Mouse (Mus musculus) heart, embryonic 12.5 days (tissue): ENCODE measurements around the gene Wdr43. TPM values are rescaled to one million over a fixed set of nuclear protein-coding genes. Genes with fewer than 3 reads are reported as not detected.
A peak's percentile ranks its signal among the peaks of the same experiment; 100 is the strongest.

ENCODE experiments used
- ATAC-seq: fragments of 200-750 bp; cut with Nextera tagmentation; 2 replicates; pipeline ENCODE4 v1.8.0; 2017; ENCODE audit warnings: moderate TSS enrichment, moderate library complexity; ENCODE audit not compliant: insufficient number of reproducible peaks, low FRiP score
- H3K27ac ChIP-seq: fragments of 300-500 bp; sonication (generic); 2 replicates; pipeline ENCODE4 v1.5.1; 2016; ENCODE audit warnings: mild to moderate bottlenecking, moderate library complexity; ENCODE audit not compliant: poor library complexity, severe bottlenecking
- H3K27me3 ChIP-seq: fragments of 300-500 bp; sonication (generic); replicated peaks from 2 replicates; pipeline ENCODE4 v1.6.1; 2016; ENCODE audit warnings: mild to moderate bottlenecking, moderate library complexity
- H3K36me3 ChIP-seq: fragments of 300-500 bp; sonication (generic); 2 replicates; pipeline ENCODE4 v1.6.1; 2016; ENCODE audit warnings: mild to moderate bottlenecking, moderate library complexity
- H3K4me1 ChIP-seq: fragments of 300-500 bp; sonication (generic); replicated peaks from 2 replicates; pipeline ENCODE4 v1.6.1; 2016; ENCODE audit warnings: mild to moderate bottlenecking
- H3K4me2 ChIP-seq: fragments of 300-500 bp; sonication (generic); 2 replicates; pipeline ENCODE4 v1.6.1; 2016; ENCODE audit warnings: mild to moderate bottlenecking, moderate library complexity
- H3K4me3 ChIP-seq: fragments of 300-500 bp; sonication (generic); 2 replicates; pipeline ENCODE4 v1.5.1; 2016; ENCODE audit warnings: mild to moderate bottlenecking
- H3K9ac ChIP-seq: fragments of 300-500 bp; sonication (generic); 2 replicates; pipeline ENCODE4 v1.6.1; 2016; ENCODE audit warnings: mild to moderate bottlenecking, moderate library complexity
- H3K9me3 ChIP-seq: fragments of 300-500 bp; sonication (generic); replicated peaks from 2 replicates; pipeline ENCODE4 v1.6.1; 2016; ENCODE audit warnings: mild to moderate bottlenecking, moderate library complexity
- WGBS: fragments of 180-500 bp; shearing (Covaris S2); methylation state at CpG from one replicate; pipeline ENCODE4 v1.1.7; 2016; 5-methylcytosine and 5-hydroxymethylcytosine counted together
- polyA plus RNA-seq: library from polyadenylated mRNA; unstranded; fragments of >200 nt; fragmentation: Nextera tagmentation; extraction: Ambion mirVana; gene quantifications from 2 replicates; pipeline ENCODE4 v1.2.1, GENCODE M21; 2016

Gene Wdr43
- polyA plus RNA-seq, 1 experiment from 2014 or later = 54.6 TPM

DNA sequence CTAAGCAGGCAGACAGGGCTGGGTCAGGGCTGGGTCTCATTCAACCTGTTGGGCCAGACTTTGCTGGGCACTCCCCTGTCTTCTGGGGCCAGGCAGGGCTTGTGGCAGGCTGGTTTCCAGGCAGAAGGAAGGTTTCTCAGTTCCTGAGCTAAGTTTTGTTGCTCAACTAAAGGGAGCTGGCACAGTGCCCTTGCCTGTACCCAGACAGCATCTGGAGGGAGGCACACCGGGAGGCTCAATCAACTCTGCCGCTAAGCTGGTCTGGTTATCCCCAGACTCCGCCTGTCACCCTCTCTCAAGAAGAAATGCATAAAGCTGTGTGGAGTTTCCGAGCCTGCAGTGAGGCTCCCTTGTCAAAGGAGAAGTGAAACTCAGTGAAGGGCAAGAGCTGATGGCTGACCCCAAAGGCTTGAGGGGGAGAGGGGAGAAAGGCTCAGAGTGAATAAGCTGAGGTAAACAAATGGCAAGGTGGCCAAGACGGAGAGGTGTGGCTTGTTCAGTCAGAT, 68.5 kb downstream of the Wdr43 start:
- Histone ChIP-seq H3K9me3 (0 out of 2 replicates have a peak, but pooled peaks cover 6% of the 10 kb centered on the region), H3K27me3 (no peaks in the 10 kb centered on the region), H3K4me3 (no peak overlapping the region), H3K4me1 (peaks cover 4% of the 10 kb centered on the region; the same call in 1 of the 2 replicates), H3K27ac (no peak overlapping the region), H3K4me2 (no peak overlapping the region), H3K36me3 (no peaks in the 10 kb centered on the region), H3K9ac (no peak overlapping the region)
- ATAC-seq = no peak
- 47% methylated on average over 5 of the region's 5 CpGs for WGBS

DNA sequence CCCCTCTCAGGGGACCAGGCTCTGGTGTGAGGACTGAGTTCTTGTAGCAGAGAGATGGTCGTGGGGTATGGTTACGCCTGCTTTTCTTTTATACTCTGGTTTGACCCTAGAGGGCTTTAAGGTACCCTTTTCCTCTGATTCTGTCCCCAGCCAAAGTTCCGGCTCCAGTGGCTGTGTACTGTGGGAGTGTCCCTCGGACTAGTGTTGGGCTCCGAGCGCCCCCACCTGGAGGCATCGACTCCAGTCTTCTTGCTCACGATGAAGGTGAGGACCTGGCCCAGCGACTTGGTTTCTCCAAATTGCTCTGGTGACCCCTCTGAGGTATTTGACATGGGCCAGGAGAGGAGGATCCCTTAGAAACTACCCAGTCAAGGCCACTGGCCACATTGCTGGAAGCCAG, 71.7 kb downstream of the Wdr43 start:
- no peak overlapping the region for H3K4me2 ChIP-seq

GRCm38 (mm10) chr17:71689903-71690302, 74.2 kb downstream of the Wdr43 start:
- H3K4me1 ChIP-seq = peaks cover 10% of the 10 kb centered on the region
- WGBS = 63% methylated on average over 5 of the region's 5 CpGs
- no peaks in the 10 kb centered on the region for H3K27me3 ChIP-seq
- no peak overlapping the region for H3K4me2 ChIP-seq
- no peak overlapping the region for H3K27ac ChIP-seq
- no peak overlapping the region for H3K9ac ChIP-seq
- H3K9me3 ChIP-seq = 0 out of 2 replicates have a peak, but pooled peaks cover 6% of the 10 kb centered on the region
- H3K36me3 ChIP-seq = no peaks in the 10 kb centered on the region
- H3K4me3 ChIP-seq = no peak overlapping the region
- no peak for ATAC-seq

More for the DNA sequence above, 71.7 kb downstream of the Wdr43 start:
- Histone ChIP-seq H3K36me3 (no peaks in the 10 kb centered on the region), H3K9ac (no peak overlapping the region), H3K4me1 (peaks cover 10% of the 10 kb centered on the region), H3K9me3 (0 out of 2 replicates have a peak, but pooled peaks cover 6% of the 10 kb centered on the region), H3K4me3 (no peak overlapping the region), H3K27me3 (no peaks in the 10 kb centered on the region), H3K27ac (no peak overlapping the region)
- WGBS = 60% methylated on average over 9 of the region's 9 CpGs
- no peak for ATAC-seq

GRCm38 (mm10) chr17:71691361-71691875, 75.7 kb downstream of the Wdr43 start:
- Histone ChIP-seq H3K4me3 (no peak overlapping the region), H3K4me1 (peaks cover 21% of the 10 kb centered on the region), H3K27me3 (no peaks in the 10 kb centered on the region), H3K36me3 (no peaks in the 10 kb centered on the region), H3K9me3 (0 out of 2 replicates have a peak, but pooled peaks cover 6% of the 10 kb centered on the region), H3K27ac (no peak overlapping the region), H3K9ac (no peak overlapping the region), H3K4me2 (no peak overlapping the region)
- ATAC-seq = no peak
- 73% methylated on average over 11 of the region's 11 CpGs for WGBS

GRCm38 (mm10) chr17:71693313-71693712, 77.6 kb downstream of the Wdr43 start:
- no peaks in the 10 kb centered on the region for H3K36me3 ChIP-seq
- WGBS = 57% methylated on average over 5 of the region's 5 CpGs

DNA sequence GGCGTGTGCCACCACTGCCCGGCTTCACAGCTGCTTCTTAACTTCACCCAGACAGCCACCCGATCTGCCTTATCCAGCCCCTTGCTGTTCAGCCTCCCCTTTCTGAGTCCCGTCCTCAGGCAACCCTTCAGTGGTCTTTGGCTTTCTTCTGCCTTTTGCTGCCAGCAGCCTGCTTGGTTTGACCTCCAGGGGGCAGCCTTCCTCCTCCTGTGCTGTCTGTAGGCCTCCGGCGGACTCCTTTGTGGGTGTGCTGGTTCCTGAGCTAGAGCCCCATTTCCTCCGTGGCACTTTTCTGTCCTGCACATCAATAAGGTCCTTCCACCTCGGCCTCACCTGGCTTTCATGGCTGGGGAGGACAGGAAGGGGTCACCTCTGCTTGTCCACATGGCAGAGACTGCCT, 78.1 kb downstream of the Wdr43 start:
- WGBS = 61% methylated on average over 8 of the region's 8 CpGs
- no peaks in the 10 kb centered on the region for H3K27me3 ChIP-seq
- no peak overlapping the region for H3K27ac ChIP-seq
- H3K4me2 ChIP-seq = no peak overlapping the region
- H3K9me3 ChIP-seq = 0 out of 2 replicates have a peak, but pooled peaks cover 3% of the 10 kb centered on the region
- H3K9ac ChIP-seq = no peak overlapping the region
- peaks cover 40% of the 10 kb centered on the region for H3K4me1 ChIP-seq
- ATAC-seq = no peak
- no peak overlapping the region for H3K4me3 ChIP-seq
- no peaks in the 10 kb centered on the region for H3K36me3 ChIP-seq

More at GRCm38 (mm10) chr17:71693313-71693712, 77.6 kb downstream of the Wdr43 start:
- H3K27me3 ChIP-seq = no peaks in the 10 kb centered on the region
- no peak for ATAC-seq
- H3K27ac ChIP-seq = no peak overlapping the region
- 0 out of 2 replicates have a peak, but pooled peaks cover 6% of the 10 kb centered on the region for H3K9me3 ChIP-seq
- no peak overlapping the region for H3K9ac ChIP-seq
- H3K4me3 ChIP-seq = no peak overlapping the region
- peaks cover 37% of the 10 kb centered on the region for H3K4me1 ChIP-seq
- H3K4me2 ChIP-seq = no peak overlapping the region

- Histone ChIP-seq H3K27ac (no peak overlapping the region), H3K4me2 (no peak overlapping the region), H3K9me3 (no peaks in the 10 kb centered on the region), H3K27me3 (no peaks in the 10 kb centered on the region), H3K36me3 (no peaks in the 10 kb centered on the region), H3K4me3 (no peak overlapping the region), H3K9ac (no peak overlapping the region), H3K4me1 (peaks cover 46% of the 10 kb centered on the region)
- no peak for ATAC-seq
- 90% methylated on average over 8 of the region's 8 CpGs for WGBS
These were observed 79.5 kb downstream of the Wdr43 start for GRCm38 (mm10) chr17:71695151-71695550.

DNA sequence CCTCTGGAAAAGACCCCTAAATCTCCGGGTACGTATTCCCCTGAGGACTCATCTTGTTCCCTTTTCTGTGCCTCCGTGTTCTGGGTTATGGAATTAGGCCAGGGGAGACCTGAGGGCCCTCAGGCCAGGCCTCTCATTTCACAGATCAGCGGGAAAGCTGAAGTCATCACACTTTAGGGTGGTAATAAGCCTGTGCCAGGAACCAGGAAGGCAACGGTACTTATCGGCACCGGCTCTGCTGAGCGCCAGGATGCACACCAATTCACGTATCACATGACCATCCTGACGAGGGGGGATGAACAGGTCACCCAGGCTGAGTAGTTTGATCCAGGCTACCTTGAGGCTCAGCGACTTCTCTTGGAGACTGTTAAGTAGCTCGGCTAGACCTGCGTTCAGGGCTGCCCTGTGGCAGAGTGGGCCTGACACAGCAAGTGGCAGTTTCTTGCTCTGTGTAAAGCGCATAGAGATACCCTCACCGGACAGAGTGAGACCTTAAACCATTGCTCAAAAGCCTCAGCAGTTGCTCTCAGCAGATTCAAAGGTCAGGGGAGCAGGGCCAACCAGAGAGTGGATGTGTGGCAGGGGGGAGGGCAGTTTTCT, 80.1 kb downstream of the Wdr43 start:
- ATAC-seq = no peak
- no peaks in the 10 kb centered on the region for H3K36me3 ChIP-seq
- H3K9me3 ChIP-seq = no peaks in the 10 kb centered on the region
- H3K27ac ChIP-seq = no peak overlapping the region
- no peak overlapping the region for H3K4me2 ChIP-seq
- no peak overlapping the region for H3K9ac ChIP-seq
- H3K4me1 ChIP-seq = peaks cover 46% of the 10 kb centered on the region
- 67% methylated on average over 15 of the region's 15 CpGs for WGBS
- H3K4me3 ChIP-seq = no peak overlapping the region
- no peaks in the 10 kb centered on the region for H3K27me3 ChIP-seq

DNA sequence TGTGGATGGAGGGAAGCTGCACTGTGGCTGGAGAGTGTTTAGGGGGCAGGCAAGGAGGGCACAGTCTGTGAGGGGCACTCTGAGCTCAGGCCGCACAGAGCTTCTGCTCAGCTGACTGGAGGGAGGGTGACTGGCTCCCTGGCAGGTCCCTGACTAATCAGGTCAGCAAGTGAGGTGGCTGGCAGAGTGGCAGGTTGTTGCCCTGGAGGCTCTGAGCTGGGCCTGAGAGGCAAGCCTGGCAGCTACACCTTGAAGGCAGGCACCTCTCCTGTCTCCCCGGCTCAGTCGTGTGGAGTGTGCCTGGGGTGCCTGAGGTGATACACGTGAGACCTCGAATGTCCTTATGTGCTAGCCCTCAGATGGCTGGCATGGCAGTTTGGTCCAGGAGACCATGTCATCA, 80.7 kb downstream of the Wdr43 start:
- H3K27me3 ChIP-seq = no peaks in the 10 kb centered on the region
- H3K9ac ChIP-seq = no peak overlapping the region
- WGBS = 66% methylated on average over 5 of the region's 5 CpGs
- ATAC-seq = no peak
- H3K27ac ChIP-seq = 0 out of 2 replicates have a peak overlapping the region, but pooled peaks have one; percentile 0
- no peak overlapping the region for H3K4me3 ChIP-seq
- H3K4me1 ChIP-seq = peaks cover 43% of the 10 kb centered on the region
- no peaks in the 10 kb centered on the region for H3K9me3 ChIP-seq
- no peaks in the 10 kb centered on the region for H3K36me3 ChIP-seq
- H3K4me2 ChIP-seq = no peak overlapping the region

DNA sequence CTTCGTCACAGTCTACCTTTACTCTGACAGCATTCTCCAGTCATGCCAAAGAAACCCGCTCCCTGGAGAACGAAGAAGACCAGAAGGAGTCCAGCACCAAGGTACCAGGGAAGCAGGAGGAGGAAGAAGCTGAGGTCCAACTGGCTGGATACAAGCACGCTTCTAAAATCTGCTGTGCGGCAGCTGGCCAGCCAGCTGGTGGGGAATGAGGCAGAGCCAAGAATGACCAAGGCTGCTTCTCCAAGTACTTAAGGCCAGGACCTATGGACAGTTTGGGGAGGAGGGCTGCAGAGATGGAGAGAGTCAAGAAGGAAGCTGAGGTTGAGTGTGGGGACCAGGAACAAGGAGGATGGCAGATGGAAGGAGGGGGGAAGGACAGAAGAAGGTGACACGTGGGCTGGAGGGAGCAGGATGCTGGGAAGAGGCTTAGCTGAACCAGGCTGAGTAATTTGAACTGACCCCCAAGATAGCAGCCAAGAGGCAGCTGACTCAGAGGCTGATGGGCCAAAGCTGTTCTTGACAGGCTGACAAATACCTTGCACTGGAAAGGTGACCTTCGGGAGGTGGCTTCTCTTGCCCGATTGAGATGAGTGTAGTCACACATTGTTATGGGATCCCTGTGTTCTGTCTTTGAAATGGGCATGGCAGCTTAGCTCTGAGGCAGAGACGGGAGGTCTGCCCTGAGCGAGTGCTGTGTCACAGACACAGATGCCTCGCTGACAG, 82.4 kb downstream of the Wdr43 start:
- ATAC-seq = peak; percentile 82
- Histone ChIP-seq H3K4me3 (no peak overlapping the region), H3K4me1 (peaks cover 40% of the 10 kb centered on the region), H3K36me3 (no peaks in the 10 kb centered on the region), H3K4me2 (peak overlapping the region; percentile 14; the same call in 1 of the 2 replicates), H3K9ac (0 out of 2 replicates have a peak overlapping the region, but pooled peaks have one; percentile 10), H3K27me3 (no peaks in the 10 kb centered on the region), H3K9me3 (no peaks in the 10 kb centered on the region), H3K27ac (peak overlapping the region; percentile 84)
- WGBS = 39% methylated on average over 11 of the region's 11 CpGs

DNA sequence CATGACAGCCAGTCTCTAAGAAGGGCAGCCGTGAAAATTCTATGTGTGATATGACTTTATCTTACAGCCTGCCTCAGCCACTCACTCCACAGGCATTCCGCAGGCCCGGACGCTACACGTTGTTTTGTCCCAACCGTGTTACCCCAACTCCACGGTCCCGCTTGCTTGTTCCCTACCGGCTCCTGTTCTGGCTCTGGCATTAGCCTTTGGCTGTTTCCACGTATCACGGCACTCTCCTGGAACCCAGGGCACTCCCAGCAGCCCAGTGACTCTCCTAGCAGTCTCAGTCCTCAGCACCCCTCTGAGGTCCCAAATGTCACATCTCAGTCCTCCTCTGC, 82.9 kb downstream of the Wdr43 start:
- ATAC-seq = no peak; the same call in 1 of the 2 replicates

More for the DNA sequence above, 82.9 kb downstream of the Wdr43 start:
- Histone ChIP-seq H3K9ac (no peak overlapping the region), H3K4me2 (peak overlapping the region; percentile 14; the same call in 1 of the 2 replicates), H3K9me3 (no peaks in the 10 kb centered on the region), H3K4me3 (no peak overlapping the region), H3K27me3 (no peaks in the 10 kb centered on the region), H3K27ac (peak overlapping the region; percentile 84), H3K36me3 (no peaks in the 10 kb centered on the region), H3K4me1 (peaks cover 37% of the 10 kb centered on the region)
- 37% methylated on average over 11 of the region's 11 CpGs for WGBS
